Mouse (Mus musculus) cerebellum, postnatal 10 days (tissue): ENCODE data around the gene Slc12a7.
A peak's percentile ranks its signal among the peaks of the same experiment; 100 is the strongest.

Experiments
- DNase-seq, 2 experiments: peaks; one replicate each; pipeline ENCODE4 v3.0.0; 2021; ENCODE audit warnings: mixed read lengths in 2 of 2

Gene Slc12a7

DNA sequence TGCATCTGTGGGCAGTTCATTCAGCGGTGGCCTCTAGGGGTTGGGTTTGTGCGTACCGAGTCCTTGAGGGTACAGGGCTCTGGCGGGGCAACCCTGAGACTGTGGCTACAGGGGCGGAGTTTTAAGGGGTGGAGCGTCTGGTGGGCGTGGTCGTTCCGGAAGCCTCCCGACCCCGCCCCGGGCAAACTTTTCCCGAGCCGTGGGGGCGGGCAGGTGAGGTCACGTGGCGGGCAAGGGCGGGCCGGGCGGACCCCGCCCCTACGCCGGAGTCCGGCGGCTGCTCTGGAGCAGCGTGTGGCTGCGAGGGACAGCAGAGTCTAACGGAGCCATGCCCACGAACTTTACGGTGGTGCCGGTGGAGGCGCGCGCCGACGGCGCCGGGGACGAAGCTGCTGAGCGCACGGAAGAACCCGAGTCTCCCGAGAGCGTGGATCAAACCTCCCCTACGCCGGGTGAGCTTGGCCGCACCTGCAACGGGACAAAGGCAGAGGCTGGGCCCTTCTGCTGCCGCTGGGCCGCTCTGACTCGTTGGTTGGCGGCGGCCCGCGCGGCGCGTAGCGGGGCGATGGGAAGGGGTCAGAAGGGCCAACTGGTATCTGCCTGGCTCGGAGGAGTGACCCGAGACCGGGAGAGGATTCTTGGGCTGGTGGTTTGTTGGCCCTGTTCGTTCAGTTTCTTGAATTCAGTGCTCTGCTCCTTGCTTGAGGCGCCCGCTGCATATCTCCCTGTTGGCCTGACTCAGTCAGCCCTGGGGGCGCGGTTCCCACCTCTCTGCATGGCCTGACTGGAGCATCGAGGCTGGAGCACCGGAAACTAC, 30.8 kb downstream of the Slc12a7 start:
- DNase-seq, result peak; percentile 58 to 77

DNA sequence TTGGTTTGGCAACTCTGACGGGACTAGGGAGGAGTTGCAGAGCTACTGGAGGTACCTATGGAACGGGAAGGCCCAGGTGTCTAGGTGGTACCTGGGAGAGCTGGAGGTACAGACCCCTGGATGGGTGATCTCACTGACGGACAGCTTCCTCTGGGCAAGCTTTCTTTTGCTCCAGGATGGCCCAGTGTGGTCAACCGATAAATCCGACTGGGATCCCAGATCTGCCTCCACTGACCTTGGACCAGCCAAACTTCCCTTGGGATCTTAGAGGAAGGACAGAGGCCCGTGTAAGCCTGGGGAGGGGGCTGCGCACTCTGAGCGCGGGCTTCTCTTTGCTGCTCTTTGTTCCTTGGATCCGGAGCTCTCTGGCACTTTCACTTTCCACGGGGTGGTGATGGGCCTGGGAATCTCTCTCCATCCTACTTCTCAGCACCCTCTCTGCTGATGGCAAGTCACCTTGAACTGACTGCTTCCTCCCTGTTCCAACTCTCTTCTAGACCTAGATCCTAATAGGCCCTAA, 31.4 kb downstream of the Slc12a7 start:
- no peak for DNase-seq

GRCm38 (mm10) chr13:73765393-73765792, 32.5 kb downstream of the Slc12a7 start:
- DNase-seq, result no peak

- DNase-seq, result no peak
Observed at GRCm38 (mm10) chr13:73767224-73767623, 34.3 kb downstream of the Slc12a7 start.

DNA sequence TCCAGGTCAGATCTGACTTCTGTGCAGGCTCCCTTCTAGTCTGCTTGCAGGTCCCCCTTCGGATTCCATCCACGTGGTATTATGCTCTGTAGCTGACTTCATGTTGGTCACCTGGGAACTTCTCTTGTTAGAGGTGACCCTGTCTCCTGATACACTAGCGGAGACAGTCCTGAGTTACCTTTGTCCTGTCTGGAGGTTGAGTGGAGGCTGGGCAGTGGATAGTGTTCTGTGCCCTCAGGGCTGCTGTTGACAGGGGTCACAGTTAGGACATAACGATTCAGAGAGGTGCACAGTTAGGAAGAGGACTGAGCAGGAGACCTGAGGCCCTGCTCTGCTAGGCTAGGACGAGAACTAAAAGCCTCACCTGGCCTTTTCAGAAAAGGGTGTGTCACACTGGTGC, 34.9 kb downstream of the Slc12a7 start:
- DNase-seq, result no peak

DNA sequence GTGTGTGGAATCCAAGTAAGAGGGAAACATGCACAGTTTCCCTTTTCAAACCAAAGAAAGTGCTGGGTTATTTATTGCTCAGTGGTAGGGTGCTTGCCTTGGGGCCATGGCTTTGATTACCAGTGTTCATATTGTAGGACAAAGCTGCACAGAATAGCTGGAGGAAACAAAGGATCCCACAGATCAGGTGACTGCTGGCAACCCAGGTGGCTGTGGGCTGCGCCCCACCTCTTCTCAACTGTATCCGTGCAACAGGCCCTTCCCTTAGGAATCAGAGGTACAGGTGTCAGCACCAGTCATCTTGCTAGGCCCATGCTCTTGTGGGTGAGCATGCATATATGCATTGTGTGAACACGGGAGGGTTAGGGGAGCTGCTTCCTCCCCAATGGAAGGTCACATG, 35.4 kb downstream of the Slc12a7 start:
- no peak for DNase-seq

GRCm38 (mm10) chr13:73769916-73770682, 37.2 kb downstream of the Slc12a7 start:
- DNase-seq, result no peak

- DNase-seq, result no peak
Observed at GRCm38 (mm10) chr13:73771131-73771530, 38.2 kb downstream of the Slc12a7 start.

DNA sequence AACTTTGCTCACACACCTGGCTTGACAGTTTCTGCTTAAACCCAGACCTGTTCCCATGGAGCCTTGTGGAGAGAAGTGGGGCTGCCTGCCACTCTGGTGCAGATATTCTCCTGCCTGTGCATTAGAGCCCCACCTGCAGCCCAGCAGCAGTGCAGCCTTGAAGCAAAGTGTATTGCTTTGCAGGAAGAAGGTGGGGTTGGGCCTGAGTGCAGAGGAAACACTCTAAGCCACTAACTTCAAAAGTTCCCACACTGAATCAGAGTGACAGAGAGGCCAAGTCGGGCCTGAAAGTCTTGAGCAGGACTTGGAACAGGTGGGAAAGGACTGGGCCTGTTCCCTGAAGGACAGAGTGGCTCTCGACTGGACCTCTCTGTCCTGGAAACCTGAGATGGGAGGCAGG, 39.8 kb downstream of the Slc12a7 start:
- DNase-seq, result no peak

GRCm38 (mm10) chr13:73773519-73774205, 40.8 kb downstream of the Slc12a7 start:
- DNase-seq, result peak; percentile 69 to 79

GRCm38 (mm10) chr13:73775786-73776185, 42.9 kb downstream of the Slc12a7 start:
- peak; percentile 58 to 60 for DNase-seq

DNA sequence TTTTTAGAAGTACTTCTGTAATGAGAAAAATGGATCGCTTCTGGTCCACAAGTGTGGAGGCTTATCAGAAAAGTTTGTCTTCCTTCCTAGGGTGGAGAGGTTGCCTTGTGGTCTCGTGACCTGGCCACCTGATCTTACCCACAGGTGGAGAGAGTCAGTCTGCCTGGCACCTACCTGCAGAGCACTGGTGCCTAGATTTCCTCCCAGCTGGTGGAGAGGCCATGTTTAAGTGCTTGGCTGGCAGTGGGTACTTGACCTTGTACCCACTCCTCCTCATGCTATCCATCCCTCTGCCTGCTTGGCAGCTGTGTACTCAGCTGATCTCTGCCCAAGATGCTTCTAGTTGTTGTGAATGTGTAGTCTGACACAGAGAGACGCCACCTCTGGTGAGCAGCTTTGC, 44.7 kb downstream of the Slc12a7 start:
- DNase-seq, result no peak

- no peak for DNase-seq
Observed at GRCm38 (mm10) chr13:73782486-73782885, 49.6 kb downstream of the Slc12a7 start.

- DNase-seq, result peak; percentile 34 to 49
Observed at GRCm38 (mm10) chr13:73792176-73792575, 59.3 kb downstream of the Slc12a7 start.

- DNase-seq, result no peak
Observed at GRCm38 (mm10) chr13:73793171-73793570, 60.3 kb downstream of the Slc12a7 start.

- peak; percentile 32 to 38 for DNase-seq
Observed at GRCm38 (mm10) chr13:73799110-73799509, 66.2 kb downstream of the Slc12a7 start.

GRCm38 (mm10) chr13:73803450-73804178, 70.7 kb downstream of the Slc12a7 start:
- DNase-seq, result no peak

DNA sequence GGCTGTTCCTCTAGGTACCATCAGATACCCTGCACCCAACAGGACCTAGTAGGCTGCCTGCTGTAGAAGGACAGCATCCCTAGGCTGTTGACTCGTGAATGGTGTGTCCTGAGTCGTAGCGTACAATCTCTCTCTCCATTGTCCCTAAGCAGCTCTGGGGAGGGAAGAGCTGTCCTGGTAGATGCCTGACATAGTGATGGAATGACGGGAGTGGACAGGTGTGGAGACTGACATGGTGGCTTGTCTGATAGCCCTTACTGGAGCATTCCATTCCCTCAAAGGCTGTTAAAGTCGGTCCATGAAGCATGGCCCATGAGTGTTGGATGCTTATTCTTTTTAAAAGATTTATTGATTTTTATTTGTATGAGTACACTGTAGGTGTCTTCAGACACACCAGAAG, 72.0 kb downstream of the Slc12a7 start:
- DNase-seq, result no peak

DNA sequence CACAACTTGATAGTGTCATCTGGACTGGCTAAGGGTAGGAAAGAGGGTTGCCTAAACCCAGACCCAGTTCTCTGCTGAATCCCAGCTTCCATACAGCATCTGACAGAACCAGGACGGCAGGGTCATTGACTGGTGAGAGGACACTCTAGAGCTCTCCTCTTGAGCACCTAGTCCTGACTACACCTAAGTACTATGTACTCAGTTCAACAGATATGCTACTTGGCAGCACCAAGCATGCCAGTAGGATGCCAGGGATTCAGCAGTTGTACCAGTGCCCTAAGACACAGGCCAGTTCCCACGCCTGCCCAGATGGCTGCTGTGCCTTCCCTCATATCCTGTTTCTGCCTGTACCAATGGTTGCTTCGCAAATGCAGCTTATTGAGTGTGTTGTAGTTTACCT, 80.0 kb downstream of the Slc12a7 start:
- no peak for DNase-seq

- peak; percentile 64 to 77 for DNase-seq
Observed at GRCm38 (mm10) chr13:73814181-73814580, 81.3 kb downstream of the Slc12a7 start.

GRCm38 (mm10) chr13:73816338-73816737, 83.4 kb downstream of the Slc12a7 start:
- no peak for DNase-seq

GRCm38 (mm10) chr13:73818921-73819320, 86.0 kb downstream of the Slc12a7 start:
- no peak for DNase-seq

DNA sequence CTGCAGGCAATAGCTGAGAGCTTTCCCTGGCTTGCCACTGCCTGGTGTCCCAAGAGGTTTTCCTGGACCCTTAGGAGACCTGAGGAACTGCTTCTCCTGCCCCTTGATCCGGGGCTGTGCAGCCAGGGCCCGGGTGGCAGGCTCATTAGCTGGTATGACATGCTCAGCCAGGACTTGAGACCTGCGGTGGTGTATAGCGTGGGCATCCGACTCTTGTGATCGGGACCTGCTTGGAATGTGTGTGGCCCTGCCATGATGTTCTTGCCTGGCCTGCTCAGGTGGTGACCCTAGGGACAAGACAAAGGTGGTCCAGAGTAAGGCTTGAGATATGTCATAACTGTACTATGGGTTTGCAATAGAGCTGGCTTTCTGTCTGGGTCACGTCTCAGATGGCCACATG, 88.4 kb downstream of the Slc12a7 start:
- DNase-seq, result no peak
